Comparison of ENCODE assay signal across 28 mouse cellular contexts in the genomic region with DNA sequence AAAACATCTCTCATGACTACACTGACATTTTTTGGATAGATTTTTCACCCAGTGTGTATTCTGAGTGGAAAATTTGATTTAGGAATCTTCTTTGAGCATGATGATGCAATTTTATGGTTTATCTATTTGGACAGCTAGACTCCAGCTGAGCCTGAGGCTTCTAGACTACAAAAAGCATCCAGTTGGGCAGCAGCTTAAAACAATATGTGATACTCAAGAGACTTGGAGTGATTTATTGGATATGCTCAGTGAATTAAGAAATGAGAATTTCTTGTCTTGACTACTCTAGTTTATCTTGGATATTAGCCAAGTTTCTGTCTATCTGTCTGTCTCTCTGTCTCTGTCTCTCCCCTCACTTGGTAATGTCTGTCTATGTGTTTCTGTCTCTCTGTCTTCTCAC.
DNase-seq lines count a peak whose midpoint lies in the region; TF ChIP-seq lines count a peak whose summit lies in the region.
"Had no signal": no experiment of that assay in that cellular context is flagged by ENCODE, and none has a peak within 500 bp of the region (broad histone marks: within the 10 kb centered on the region; RNA-seq: fewer than 3 reads in every experiment).

No protein-coding gene starts in this region.

- H3K27ac ChIP-seq in liver, adult 2 months (replicated peaks; ENCODE audit: insufficient read depth, low read depth, low read length): no peak overlapping the region
- H3K27ac ChIP-seq: embryonic facial prominence, embryonic 15.5 days; forebrain, embryonic 15.5 days; gastrocnemius, adult 2 months; kidney, postnatal 0 days; limb, embryonic 10.5 days; limb, embryonic 15.5 days; liver, embryonic 15.5 days had no signal

- intact Hi-C loops in heart, postnatal 25 days (cut with DNase I): loop anchor here (5.0 kb wide), 2 partner anchors 339 to 364 kb away; no protein-coding TSS in a partner anchor

- H3K9ac ChIP-seq in liver, adult 2 months (ENCODE audit: low read depth, low read length): no peak overlapping the region
- H3K9ac ChIP-seq: embryonic facial prominence, embryonic 15.5 days; forebrain, embryonic 15.5 days; limb, embryonic 15.5 days; liver, embryonic 15.5 days; lung, embryonic 14.5 days had no signal

- no peaks in the 10 kb centered on the region for H3K27me3 ChIP-seq in liver, adult 2 months (ENCODE audit: control insufficient read depth, insufficient read depth, low read length)
- H3K27me3 ChIP-seq: embryonic facial prominence, embryonic 15.5 days; forebrain, embryonic 15.5 days; limb, embryonic 15.5 days; liver, embryonic 15.5 days had no signal

- no peak for TF ChIP-seq CTCF in liver, adult 2 months (IDR thresholded peaks at IDR 0.05; ENCODE audit: low read depth, low read length)

- no peaks in the 10 kb centered on the region for H3K36me3 ChIP-seq in liver, adult 2 months (ENCODE audit: control insufficient read depth, insufficient read depth, low read length)
- H3K36me3 ChIP-seq: embryonic facial prominence, embryonic 15.5 days; forebrain, embryonic 15.5 days; heart, embryonic 10.5 days; limb, embryonic 10.5 days; limb, embryonic 15.5 days; liver, embryonic 15.5 days had no signal

- no peak overlapping the region for H3K4me3 ChIP-seq in liver, adult 2 months (ENCODE audit: insufficient read depth, low read depth, low read length)
- H3K4me3 ChIP-seq: embryonic facial prominence, embryonic 15.5 days; forebrain, embryonic 15.5 days; gastrocnemius, adult 2 months; heart, embryonic 10.5 days; limb, embryonic 10.5 days; limb, embryonic 15.5 days; liver, embryonic 15.5 days had no signal

- H3K79me2 ChIP-seq in liver, adult 2 months (ENCODE audit: control insufficient read depth, insufficient read depth, low read length): no peaks in the 10 kb centered on the region

- DNase-seq in heart, adult 8-10 months (ENCODE audit: low spot score): peak; percentile 14
- no peak for DNase-seq in heart, postnatal 25 days (ENCODE audit: low spot score)
- peak; percentile 9 for DNase-seq in liver, adult 2 months (ENCODE audit: extremely low read depth, low read depth, low spot score)
- DNase-seq in liver (no peak), NIH3T3 (ENCODE audit: low read depth) (peak; percentile 37)
- peak; percentile 74 for DNase-seq in gonadal fat pad, adult 2 months (ENCODE audit: low read depth)
- no peak for DNase-seq in embryo, embryonic 10 days (ENCODE audit: low spot score)
- DNase-seq: adrenal gland, postnatal 10 days; B cell, adult 2 months; cerebellum, adult 8-10 months; cerebellum, postnatal 36 days; embryo, embryonic 11 days; gastrocnemius, adult 2 months; gastrocnemius, postnatal 36 days; kidney, adult 8-10 months; kidney, postnatal 4 days; layer of hippocampus, adult 9-11 months; lung, postnatal 14 days; midbrain, embryonic 14.5 days; right cerebral cortex, postnatal 14 days had no signal

- TF ChIP-seq POLR2A in liver, adult 2 months (IDR thresholded peaks at IDR 0.05; ENCODE audit: extremely low read depth, insufficient read depth, low read length): no peak

- no peaks in the 10 kb centered on the region for H3K4me1 ChIP-seq in liver, adult 2 months (ENCODE audit: control insufficient read depth, insufficient read depth, low read length)
- H3K4me1 ChIP-seq: liver, embryonic 15.5 days had no signal

Comparison
In these comparisons a context has a peak if more than half of its experiments do, and no peak if none do; other contexts are left out.
1. DNase-seq: peak in heart, adult 8-10 months (single experiment), liver, adult 2 months (single experiment), NIH3T3 (single experiment) and gonadal fat pad, adult 2 months (single experiment); none in heart, postnatal 25 days (single experiment), liver (single experiment) and embryo, embryonic 10 days (single experiment).